Mouse (Mus musculus): ENCODE data around the gene Aggf1. TPM values are rescaled to one million over a fixed set of nuclear protein-coding genes. Genes with fewer than 3 reads are reported as not detected.
A peak's percentile ranks its signal among the peaks of the same experiment; 100 is the strongest.

Gene Aggf1
- polyA plus RNA-seq, 1 experiment from 2014 or later, result 33.3 TPM

DNA sequence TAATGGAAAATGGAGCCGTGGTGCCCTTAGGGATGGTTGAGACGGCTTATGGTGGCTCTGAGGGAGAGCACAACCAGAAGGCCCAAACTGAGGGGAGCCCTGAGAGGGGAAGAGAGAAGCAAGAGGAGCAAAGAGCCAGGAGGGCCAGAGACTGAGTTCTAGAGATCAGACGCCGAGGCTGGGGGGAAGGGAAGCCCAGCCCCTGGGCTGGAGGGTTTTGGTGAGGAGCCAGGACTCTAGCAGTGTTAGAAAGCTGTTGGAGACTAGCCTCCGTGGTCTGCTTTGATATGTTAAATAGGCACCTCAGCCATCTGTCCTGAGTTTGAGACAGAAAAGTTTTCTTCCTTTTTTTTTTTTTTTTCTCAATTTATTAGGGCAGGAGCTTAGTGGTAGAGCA, 47.8 kb downstream of the Aggf1 start:
- Histone ChIP-seq H3K4me2 (peak overlapping the region; percentile 88), H3K27ac (no peak overlapping the region), H3K27me3 (replicated peaks) (peaks cover 14% of the 10 kb centered on the region), H3K4me1 (peaks cover 33% of the 10 kb centered on the region), H3K4me3 (peak overlapping the region; percentile 70), H3K9me3 (replicated peaks) (no peaks in the 10 kb centered on the region), H3K9ac (peak overlapping the region; percentile 81; the same call in 1 of the 2 replicates), H3K36me3 (no peaks in the 10 kb centered on the region)
- no peak for ATAC-seq
- WGBS (ENCODE audit: insufficient replicate concordance), result 25% methylated on average over 5 of the region's 5 CpGs

DNA sequence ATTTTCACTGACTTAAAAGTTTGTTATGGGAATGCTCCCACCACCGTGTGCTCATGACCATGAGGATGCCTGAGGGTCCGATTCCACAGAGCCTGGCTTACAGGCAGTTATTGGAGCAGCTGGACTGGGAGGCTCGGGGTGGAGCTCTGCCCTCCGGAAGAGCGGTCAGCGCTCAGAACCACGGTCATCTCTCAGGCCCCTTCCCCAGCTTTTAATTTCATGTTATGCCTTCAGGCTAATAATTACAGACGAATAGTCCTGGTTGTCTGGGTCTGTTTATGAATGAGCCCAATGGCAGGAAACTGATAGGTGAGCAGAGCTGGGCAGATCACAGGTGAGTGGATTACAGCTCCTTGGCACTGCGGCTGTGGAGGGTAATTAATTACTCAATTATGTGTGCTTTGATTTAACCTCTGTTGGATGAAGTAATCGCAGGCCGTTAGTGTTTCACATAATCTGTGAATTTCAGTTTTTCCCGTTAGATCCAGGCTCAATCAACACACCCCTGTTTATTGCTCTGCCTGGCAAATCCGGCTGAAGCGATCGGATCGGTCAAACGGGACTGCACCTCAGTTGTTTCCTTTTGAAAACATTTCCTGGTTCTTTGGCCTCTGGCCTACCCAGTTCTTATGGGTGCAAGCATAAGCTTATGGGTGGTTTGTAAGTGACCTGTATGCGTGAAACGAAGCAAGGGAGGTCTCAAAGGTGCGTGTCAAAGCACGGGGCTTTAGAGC, 48.4 kb downstream of the Aggf1 start:
- no peak for ATAC-seq
- WGBS (ENCODE audit: insufficient replicate concordance), result 34% methylated on average over 21 of the region's 21 CpGs
- Histone ChIP-seq H3K4me1 (peaks cover 33% of the 10 kb centered on the region), H3K4me3 (peak overlapping the region; percentile 70), H3K4me2 (peak overlapping the region; percentile 88), H3K9me3 (replicated peaks) (no peaks in the 10 kb centered on the region), H3K9ac (peak overlapping the region; percentile 81), H3K36me3 (no peaks in the 10 kb centered on the region), H3K27ac (no peak overlapping the region), H3K27me3 (replicated peaks) (peaks cover 14% of the 10 kb centered on the region)

DNA sequence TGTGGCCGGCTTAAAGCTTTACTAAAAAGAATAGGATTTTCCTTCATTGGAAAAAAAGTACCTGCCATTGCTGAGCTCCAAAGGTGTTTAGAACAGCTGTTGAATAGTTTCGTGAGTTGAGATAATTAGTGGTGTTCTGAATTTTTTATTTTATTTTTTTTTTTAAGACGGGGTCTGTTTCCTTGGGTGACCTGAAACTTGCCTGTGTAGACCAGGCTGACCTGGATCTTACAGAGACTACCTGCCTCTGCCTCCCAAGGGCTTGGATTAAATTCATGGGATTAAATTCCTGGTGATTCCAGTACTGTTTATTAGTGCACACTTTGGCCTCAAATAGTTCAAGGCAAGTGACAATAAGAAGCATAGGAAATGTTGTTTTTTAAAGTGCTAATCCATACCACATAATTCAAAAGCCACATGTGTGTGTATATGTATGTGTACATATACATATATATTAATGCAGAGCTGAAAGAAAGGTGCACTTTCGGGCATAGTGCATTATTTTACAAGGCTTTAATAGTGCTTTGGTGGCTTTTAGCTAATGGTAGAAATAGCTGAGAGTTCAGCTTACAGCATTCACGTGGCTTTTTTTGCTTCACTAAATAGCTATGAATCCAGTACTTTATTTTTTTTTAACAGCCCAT, 49.1 kb downstream of the Aggf1 start:
- Histone ChIP-seq H3K27me3 (replicated peaks) (peaks cover 14% of the 10 kb centered on the region), H3K9ac (peak overlapping the region; percentile 81), H3K9me3 (replicated peaks) (no peaks in the 10 kb centered on the region), H3K36me3 (no peaks in the 10 kb centered on the region), H3K27ac (peak overlapping the region; percentile 86), H3K4me3 (peak overlapping the region; percentile 70), H3K4me2 (peak overlapping the region; percentile 88), H3K4me1 (peaks cover 26% of the 10 kb centered on the region)
- WGBS (ENCODE audit: insufficient replicate concordance), result 18% methylated on average over 5 of the region's 5 CpGs
- ATAC-seq, result no peak

DNA sequence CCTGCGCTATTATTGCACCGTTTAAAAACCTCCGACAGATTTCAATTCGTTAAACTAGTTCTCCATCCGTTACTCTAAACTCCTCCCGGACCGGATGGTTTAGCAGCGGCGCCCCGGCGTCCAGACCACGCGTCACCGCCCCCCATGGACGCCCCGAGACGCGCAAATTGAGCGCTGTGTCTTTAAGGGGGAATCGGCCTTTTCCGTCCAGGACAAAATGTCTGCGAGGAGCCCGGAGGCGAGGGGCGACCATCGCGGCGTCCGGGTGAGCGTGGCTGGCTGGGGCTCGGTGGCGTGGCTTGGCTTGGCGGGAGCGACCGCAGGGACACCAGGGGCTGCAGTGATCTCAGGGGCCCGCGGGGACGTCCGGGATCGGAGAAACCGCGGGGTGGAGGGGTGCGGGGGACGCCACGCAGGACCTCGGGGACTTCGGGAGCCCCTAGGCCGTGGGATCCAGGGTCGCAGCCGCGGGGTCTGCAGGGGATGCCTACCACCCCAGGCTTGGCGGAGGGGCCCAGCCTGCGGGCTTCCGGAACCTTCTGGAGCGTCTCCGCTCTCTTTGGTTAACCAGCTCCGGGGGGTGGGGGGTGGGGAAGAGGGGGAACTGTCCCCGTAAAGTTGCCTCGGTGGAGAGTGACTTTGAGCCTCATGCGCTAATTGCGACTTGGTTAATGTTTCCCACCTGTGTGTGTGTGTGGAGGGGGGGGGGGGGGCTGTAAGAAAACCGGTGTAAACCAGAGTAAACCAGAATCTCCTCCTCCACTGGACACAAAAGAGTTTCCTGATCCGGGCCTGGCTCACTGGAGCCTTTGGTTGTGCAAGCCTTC, 49.9 kb downstream of the Aggf1 start:
- Histone ChIP-seq H3K36me3 (no peaks in the 10 kb centered on the region), H3K4me2 (peak overlapping the region; percentile 88), H3K4me3 (peak overlapping the region; percentile 70), H3K9me3 (replicated peaks) (no peaks in the 10 kb centered on the region), H3K9ac (peak overlapping the region; percentile 81), H3K27ac (peak overlapping the region; percentile 86), H3K4me1 (peaks cover 26% of the 10 kb centered on the region), H3K27me3 (replicated peaks) (peaks cover 14% of the 10 kb centered on the region)
- 4% methylated on average over 62 of the region's 63 CpGs for WGBS (ENCODE audit: insufficient replicate concordance)
- ATAC-seq, result peak; percentile 55

DNA sequence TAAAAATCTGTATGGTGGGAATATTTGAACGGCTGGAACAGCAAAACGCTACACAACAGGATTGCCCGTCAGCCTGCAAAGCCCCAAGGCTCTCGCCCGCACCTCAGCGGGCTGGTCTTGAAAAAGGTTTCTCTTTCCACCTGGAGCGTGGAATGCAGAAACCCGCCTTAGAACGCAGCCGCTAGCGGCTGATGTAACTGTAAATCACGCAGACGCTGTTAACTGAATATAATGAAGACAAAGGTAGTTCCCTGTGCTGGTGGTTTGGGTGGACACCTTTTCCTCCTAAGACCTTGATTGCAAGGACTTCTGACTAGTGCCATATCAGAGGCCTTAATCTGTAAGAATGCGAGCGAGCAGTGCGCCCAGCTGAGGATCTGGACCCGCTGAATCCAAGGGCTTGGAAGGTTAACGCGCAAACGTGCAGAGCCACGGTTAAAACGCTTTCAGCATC, 50.5 kb downstream of the Aggf1 start:
- H3K27ac ChIP-seq, result peak overlapping the region; percentile 86
- peak; percentile 3; the same call in 1 of the 2 replicates for ATAC-seq

DNA sequence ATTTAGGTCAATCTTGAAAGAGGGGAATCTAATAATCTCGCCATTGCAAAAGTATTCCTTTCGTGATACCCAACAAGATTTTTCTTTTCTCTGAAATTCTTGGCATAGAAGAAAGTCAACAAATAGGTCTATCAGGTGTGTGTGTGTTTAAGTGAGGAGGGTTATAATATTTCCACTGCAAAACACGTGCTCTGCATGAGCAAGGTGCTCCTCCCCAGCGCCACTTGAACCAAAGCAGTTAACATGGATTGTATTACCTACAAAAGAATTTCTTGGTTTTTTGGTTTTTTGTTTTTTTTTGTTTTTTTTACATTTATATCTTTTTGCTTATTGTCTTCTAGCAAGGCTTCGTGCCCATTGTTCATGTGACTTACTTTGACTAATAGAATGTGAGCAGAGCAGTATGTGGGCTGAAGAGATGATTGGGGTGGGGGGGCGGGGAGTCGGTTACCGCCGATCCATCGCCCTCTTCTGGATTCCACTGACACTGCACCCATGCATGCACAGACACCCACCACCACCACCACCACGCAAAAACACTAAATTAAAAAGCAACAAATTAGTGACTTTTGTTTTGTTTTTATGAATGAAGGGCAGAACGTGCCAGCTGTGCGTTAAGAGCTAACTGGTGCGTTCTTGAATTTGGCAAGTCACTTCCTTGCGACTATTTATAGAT, 51.1 kb downstream of the Aggf1 start:
- peak overlapping the region; percentile 81 for H3K9ac ChIP-seq
- peak overlapping the region; percentile 70 for H3K4me3 ChIP-seq
- 20% methylated on average over 15 of the region's 15 CpGs for WGBS (ENCODE audit: insufficient replicate concordance)
- H3K4me1 ChIP-seq, result peaks cover 26% of the 10 kb centered on the region
- peak overlapping the region; percentile 86; the same call in 1 of the 2 replicates for H3K27ac ChIP-seq
- peaks cover 14% of the 10 kb centered on the region for H3K27me3 ChIP-seq (replicated peaks)
- H3K36me3 ChIP-seq, result no peaks in the 10 kb centered on the region
- H3K4me2 ChIP-seq, result peak overlapping the region; percentile 88
- H3K9me3 ChIP-seq (replicated peaks), result no peaks in the 10 kb centered on the region
- ATAC-seq, result no peak

More for the DNA sequence above, 50.5 kb downstream of the Aggf1 start:
- no peaks in the 10 kb centered on the region for H3K9me3 ChIP-seq (replicated peaks)
- peaks cover 26% of the 10 kb centered on the region for H3K4me1 ChIP-seq
- H3K9ac ChIP-seq, result peak overlapping the region; percentile 81
- peaks cover 14% of the 10 kb centered on the region for H3K27me3 ChIP-seq (replicated peaks)
- WGBS (ENCODE audit: insufficient replicate concordance), result 0% methylated on average over 22 of the region's 22 CpGs
- H3K4me3 ChIP-seq, result peak overlapping the region; percentile 70
- H3K36me3 ChIP-seq, result no peaks in the 10 kb centered on the region
- peak overlapping the region; percentile 88 for H3K4me2 ChIP-seq

DNA sequence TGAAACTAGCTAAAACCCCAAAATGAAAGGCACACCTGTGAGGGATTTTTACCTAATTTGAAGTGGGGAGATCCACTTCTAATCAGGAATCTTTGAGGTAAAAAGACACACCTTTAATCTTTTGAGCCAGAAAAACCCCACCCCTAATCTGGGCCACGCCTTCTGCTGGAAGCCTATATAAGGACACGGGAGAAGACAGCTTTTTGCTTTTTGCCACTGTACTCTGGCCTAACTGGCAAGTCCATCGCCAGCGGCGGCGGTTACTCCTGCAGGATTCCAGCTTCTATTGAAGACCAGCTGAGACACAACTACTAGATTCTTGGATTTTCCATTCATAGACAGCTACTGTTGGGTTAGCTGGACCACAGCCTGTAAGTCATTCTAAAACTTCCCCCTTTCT, 51.8 kb downstream of the Aggf1 start, which contains the start of gene Zbed3:
Gene Zbed3, plus strand, starts transcription at position 213 of the 400 bp plus-strand sequence.
- Histone ChIP-seq H3K4me2 (peak within 1 kb of the TSS; percentile 88), H3K27ac (no peak within 1 kb of the TSS), H3K36me3 (no peaks in the 10 kb centered on the region), H3K4me1 (peaks cover 26% of the 10 kb centered on the region), H3K9me3 (replicated peaks) (no peaks in the 10 kb centered on the region), H3K27me3 (replicated peaks) (peaks cover 14% of the 10 kb centered on the region), H3K9ac (peak within 1 kb of the TSS; percentile 81), H3K4me3 (peak within 1 kb of the TSS; percentile 70)
- ATAC-seq, result no peak
- WGBS (ENCODE audit: insufficient replicate concordance), result 62% methylated on average over 6 of the region's 6 CpGs

DNA sequence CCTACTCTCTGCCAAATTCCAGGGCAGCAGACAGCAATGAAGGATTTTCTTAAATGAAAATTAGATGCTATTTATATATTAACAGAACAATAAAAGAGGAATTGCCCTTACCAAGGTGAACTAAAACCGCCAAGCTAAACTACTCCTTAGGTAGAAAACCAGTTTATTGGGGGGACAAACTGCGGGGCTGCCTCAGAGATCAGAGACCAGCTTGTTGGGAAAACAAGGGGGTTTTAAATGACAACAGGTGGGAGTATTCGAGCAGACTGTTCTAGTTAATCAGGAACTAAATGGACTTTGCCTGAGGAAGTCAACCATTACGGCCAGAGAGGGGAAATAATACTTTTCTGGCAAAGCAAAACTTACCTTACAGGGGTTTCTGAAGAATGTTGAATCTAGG, 54.7 kb downstream of the Aggf1 start:
- Histone ChIP-seq H3K9me3 (replicated peaks) (no peaks in the 10 kb centered on the region), H3K4me2 (no peak overlapping the region), H3K36me3 (no peaks in the 10 kb centered on the region), H3K4me3 (no peak overlapping the region), H3K4me1 (peaks cover 12% of the 10 kb centered on the region), H3K27me3 (replicated peaks) (peaks cover 11% of the 10 kb centered on the region), H3K9ac (no peak overlapping the region), H3K27ac (no peak overlapping the region)
- no peak for ATAC-seq
- 50% methylated on average over 4 of the region's 4 CpGs for WGBS (ENCODE audit: insufficient replicate concordance)

DNA sequence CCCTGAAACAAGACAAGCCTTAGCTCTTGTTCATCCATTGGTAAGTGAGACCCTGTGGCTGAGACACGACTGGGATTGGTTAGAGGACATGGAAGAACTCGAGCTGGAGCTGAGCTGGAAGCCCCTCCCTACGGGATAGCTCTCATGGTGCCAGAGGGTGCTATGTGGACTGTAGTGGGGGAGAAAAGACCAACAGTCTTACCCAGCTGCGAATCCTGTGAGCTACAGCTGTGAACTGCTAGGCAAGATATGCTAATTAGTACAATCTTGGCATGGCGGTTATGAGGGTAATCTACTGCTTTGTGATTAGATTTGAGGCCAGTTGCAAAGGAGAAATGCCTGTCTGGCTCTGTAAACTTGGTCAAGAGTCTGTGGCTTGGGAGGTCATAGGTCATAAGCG, 56.0 kb downstream of the Aggf1 start:
- Histone ChIP-seq H3K27me3 (replicated peaks) (peaks cover under 1% of the 10 kb centered on the region; the same call in 1 of the 2 replicates), H3K27ac (no peak overlapping the region), H3K4me1 (peaks cover under 1% of the 10 kb centered on the region; the same call in 1 of the 2 replicates), H3K36me3 (no peaks in the 10 kb centered on the region), H3K4me3 (no peak overlapping the region), H3K9ac (no peak overlapping the region), H3K4me2 (no peak overlapping the region), H3K9me3 (replicated peaks) (no peaks in the 10 kb centered on the region)
- WGBS (ENCODE audit: insufficient replicate concordance), result 46% methylated on average over 6 of the region's 6 CpGs
- no peak for ATAC-seq

DNA sequence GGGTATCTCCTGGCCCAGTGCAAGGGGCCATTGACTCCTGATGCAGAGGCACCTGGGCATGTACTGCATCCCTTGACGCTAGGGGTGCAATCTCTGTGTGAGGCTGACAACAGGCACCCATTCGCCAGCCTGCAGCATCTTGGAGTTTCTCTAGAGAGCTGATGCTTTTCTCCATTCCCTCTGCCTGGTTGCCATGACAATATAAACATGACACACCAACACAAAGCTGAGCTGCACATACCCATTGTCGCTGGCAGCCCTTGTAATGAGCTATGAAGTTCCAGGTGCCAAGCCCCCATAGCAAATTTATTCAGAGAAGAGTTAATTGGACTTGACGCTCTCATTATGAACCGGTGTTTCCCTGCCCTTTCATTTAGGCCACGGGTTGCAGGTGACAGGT, 63.1 kb downstream of the Aggf1 start:
- no peak overlapping the region for H3K4me2 ChIP-seq
- ATAC-seq, result no peak
- H3K36me3 ChIP-seq, result no peaks in the 10 kb centered on the region
- no peak overlapping the region for H3K27ac ChIP-seq
- H3K9ac ChIP-seq, result no peak overlapping the region
- H3K27me3 ChIP-seq (replicated peaks), result no peaks in the 10 kb centered on the region
- WGBS (ENCODE audit: insufficient replicate concordance), result 63% methylated on average over 6 of the region's 6 CpGs
- H3K4me3 ChIP-seq, result no peak overlapping the region
- H3K4me1 ChIP-seq, result no peaks in the 10 kb centered on the region
- no peaks in the 10 kb centered on the region for H3K9me3 ChIP-seq (replicated peaks)

DNA sequence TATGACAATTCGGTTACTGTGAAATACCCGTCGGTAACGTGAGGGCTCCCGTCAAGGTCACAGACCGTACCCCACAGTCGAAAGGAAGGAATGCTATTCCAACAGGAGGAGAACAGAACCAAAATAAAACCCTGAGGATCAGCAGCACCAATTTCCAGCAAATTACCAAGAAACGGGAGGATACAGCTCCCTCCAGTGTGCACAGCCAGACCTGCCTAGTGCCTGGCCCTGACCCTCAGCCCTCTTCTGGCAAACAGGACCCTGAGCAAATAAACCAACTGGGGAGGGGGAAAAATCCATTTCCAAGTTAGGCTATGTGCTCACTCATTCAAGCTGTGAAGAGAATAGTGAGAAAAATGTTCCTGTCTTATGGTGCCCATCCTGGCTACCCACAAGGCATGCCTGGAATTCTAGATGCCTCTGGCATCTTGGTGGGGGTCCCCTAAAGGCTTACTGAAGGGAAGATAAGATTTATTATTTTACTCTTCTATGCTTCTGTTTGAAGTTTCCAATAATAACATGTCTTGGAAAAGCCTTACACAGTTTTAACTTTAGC, 68.0 kb downstream of the Aggf1 start:
- Histone ChIP-seq H3K27ac (no peak overlapping the region), H3K4me2 (no peak overlapping the region), H3K4me3 (no peak overlapping the region), H3K9ac (no peak overlapping the region), H3K27me3 (replicated peaks) (no peaks in the 10 kb centered on the region), H3K4me1 (no peaks in the 10 kb centered on the region), H3K36me3 (no peaks in the 10 kb centered on the region), H3K9me3 (replicated peaks) (no peaks in the 10 kb centered on the region)
- 71% methylated on average over 8 of the region's 8 CpGs for WGBS (ENCODE audit: insufficient replicate concordance)
- ATAC-seq, result no peak

Measured in liver, embryonic 12.5 days (tissue).